Mouse (Mus musculus) layer of hippocampus, adult 18-20 months (tissue): ENCODE measurements around the gene Ppp1r9a. TPM values are rescaled to one million over a fixed set of nuclear protein-coding genes. Genes with fewer than 3 reads are reported as not detected.

Experiments
- DNase-seq, 2 experiments: peaks; one replicate each; pipeline ENCODE4 v3.0.0; 2022; ENCODE audit warnings: low spot score in 2 of 2
- total RNA-seq, 2 experiments: library from RNA; stranded (reverse); gene quantifications; 2 replicates each; pipeline ENCODE4 v1.2.3; 2021

Ppp1r9a gene
- total RNA-seq, 2 experiments from 2014 or later: 161 TPM

GRCm38 (mm10) chr6:5188938-5189337 lies 286.2 kb downstream of the Ppp1r9a start:
- no peak for DNase-seq

- DNase-seq: no peak
These were observed 286.8 kb downstream of the Ppp1r9a start for GRCm38 (mm10) chr6:5189507-5189906.

GRCm38 (mm10) chr6:5190761-5191160 lies 288.0 kb downstream of the Ppp1r9a start:
- no peak for DNase-seq

GRCm38 (mm10) chr6:5193693-5194092 lies 291.0 kb downstream of the Ppp1r9a start, which contains the start of gene Pon1:
Gene Pon1, minus strand, starts transcription at chr6:5193946.
- DNase-seq: no peak

GRCm38 (mm10) chr6:5198590-5198989 lies 295.9 kb downstream of the Ppp1r9a start:
- no peak for DNase-seq

GRCm38 (mm10) chr6:5199376-5199905 lies 296.7 kb downstream of the Ppp1r9a start:
- no peak for DNase-seq

- no peak for DNase-seq
These were observed 297.2 kb downstream of the Ppp1r9a start for GRCm38 (mm10) chr6:5199916-5200315.

GRCm38 (mm10) chr6:5207817-5208216 lies 305.1 kb downstream of the Ppp1r9a start:
- DNase-seq: no peak

Other genes with a start within 250 kb of the Ppp1r9a start
- 10 to 100 TPM; 35.2 to 35.8 TPM for gene Sgce, start 155.7 kb upstream of the Ppp1r9a start, total RNA-seq
- gene Peg10, start 155.6 kb upstream of the Ppp1r9a start, total RNA-seq: 10 to 100 TPM; 10.3 to 12.2 TPM